Mouse (Mus musculus): ENCODE data around the gene Krt79. TPM values are rescaled to one million over a fixed set of nuclear protein-coding genes. Genes with fewer than 3 reads are reported as not detected.

The Krt79 gene
- polyA plus RNA-seq, 1 experiment from 2014 or later: 0.15 TPM

Small RNA genes within 50 kb of the gene (microRNA-seq; reads per million reads assigned to microRNA genes)
- not detected for gene Gm44356

Other genes starting within 250 kb of the Krt79 start
- gene Krt6a, start 246.0 kb downstream of the Krt79 start, polyA plus RNA-seq (2015; fragmentation: Nextera tagmentation; extraction: Ambion mirVana): not detected in 2 replicates
- gene Krt5, start 227.4 kb downstream of the Krt79 start, polyA plus RNA-seq (2015; fragmentation: Nextera tagmentation; extraction: Ambion mirVana): 0.19 and 0.26 TPM in 2 replicates
- not detected in 2 replicates for gene Krt71, start 197.2 kb downstream of the Krt79 start, polyA plus RNA-seq (2015; fragmentation: Nextera tagmentation; extraction: Ambion mirVana)
- not detected in 2 replicates for gene Krt72, start 153.9 kb downstream of the Krt79 start, polyA plus RNA-seq (2015; fragmentation: Nextera tagmentation; extraction: Ambion mirVana)
- gene Krt73, start 138.0 kb downstream of the Krt79 start, polyA plus RNA-seq (2015; fragmentation: Nextera tagmentation; extraction: Ambion mirVana): 0.50 and 1.0 TPM in 2 replicates
- not detected in 2 replicates for gene Krt2, start 122.2 kb downstream of the Krt79 start, polyA plus RNA-seq (2015; fragmentation: Nextera tagmentation; extraction: Ambion mirVana)
- 4.2 and 4.7 TPM in 2 replicates for gene Krt1, start 89.5 kb downstream of the Krt79 start, polyA plus RNA-seq (2015; fragmentation: Nextera tagmentation; extraction: Ambion mirVana)
- gene Krt77, start 70.6 kb downstream of the Krt79 start, polyA plus RNA-seq (2015; fragmentation: Nextera tagmentation; extraction: Ambion mirVana): 0.15 TPM in 1 of 2 replicates, not detected in the other
- not detected in 2 replicates for gene Krt76, start 47.4 kb downstream of the Krt79 start, polyA plus RNA-seq (2015; fragmentation: Nextera tagmentation; extraction: Ambion mirVana)
- 0.26 TPM in 1 of 2 replicates, not detected in the other for gene Krt4, start 15.6 kb downstream of the Krt79 start, polyA plus RNA-seq (2015; fragmentation: Nextera tagmentation; extraction: Ambion mirVana)
- not detected in 2 replicates for gene Krt78, start 14.0 kb upstream of the Krt79 start, polyA plus RNA-seq (2015; fragmentation: Nextera tagmentation; extraction: Ambion mirVana)
- gene Krt8, start 64.2 kb upstream of the Krt79 start, polyA plus RNA-seq (2015; fragmentation: Nextera tagmentation; extraction: Ambion mirVana): 1.1 and 1.6 TPM in 2 replicates
- gene Krt18, start 87.9 kb upstream of the Krt79 start, polyA plus RNA-seq (2015; fragmentation: Nextera tagmentation; extraction: Ambion mirVana): 1.2 and 2.5 TPM in 2 replicates
- gene Eif4b, start 133.4 kb upstream of the Krt79 start, polyA plus RNA-seq (2015; fragmentation: Nextera tagmentation; extraction: Ambion mirVana): 89.9 and 91.2 TPM in 2 replicates
- 6.1 and 6.9 TPM in 2 replicates for gene Tns2, start 160.1 kb upstream of the Krt79 start, polyA plus RNA-seq (2015; fragmentation: Nextera tagmentation; extraction: Ambion mirVana)
- gene Spryd3, start 195.9 kb upstream of the Krt79 start, polyA plus RNA-seq (2015; fragmentation: Nextera tagmentation; extraction: Ambion mirVana): 38.0 and 38.5 TPM in 2 replicates
- 0.72 and 0.81 TPM in 2 replicates for gene Igfbp6, start 204.0 kb upstream of the Krt79 start, polyA plus RNA-seq (2015; fragmentation: Nextera tagmentation; extraction: Ambion mirVana)
- not detected in 2 replicates for gene Soat2, start 210.2 kb upstream of the Krt79 start, polyA plus RNA-seq (2015; fragmentation: Nextera tagmentation; extraction: Ambion mirVana)